Mouse (Mus musculus): ENCODE measurements at regions not wholly inside any gene's neighbourhood (a gene's known extent, or its start where the extent isn't known, plus 50 kb on each side); places are given as distances from the start of the nearest gene placed in this dataset.
"Not testable (repeated sequence)": the region's sequence is repeated elsewhere in the genome, so short reads cannot be mapped to it uniquely, and the experiment has no call there.

DNA sequence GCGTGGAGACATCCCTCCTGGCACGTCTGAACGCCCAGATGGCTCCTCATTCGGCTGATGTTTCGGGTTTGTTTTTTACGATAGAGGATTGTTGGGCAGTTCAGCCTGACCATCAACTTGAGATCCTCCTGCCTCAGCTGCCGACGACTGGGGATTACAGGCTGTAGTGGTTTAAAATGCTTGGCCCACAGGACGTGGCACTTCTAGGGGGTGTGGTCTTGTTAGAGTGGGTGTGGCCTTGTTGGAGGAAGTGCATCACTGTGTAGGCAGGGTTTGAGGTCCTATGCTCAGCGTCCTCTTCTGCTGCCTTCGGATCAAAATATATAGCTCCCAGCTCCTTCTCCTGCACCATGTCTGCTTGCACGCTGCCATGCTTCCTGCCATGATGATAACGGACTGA, 177.1 kb downstream of the Katnal1 start:
- H3K9me3 ChIP-seq: no peaks in the 10 kb centered on the region
- ATAC-seq (ENCODE audit: low FRiP score): no peak
- H3K27ac ChIP-seq: no peak overlapping the region
- no peaks in the 10 kb centered on the region for H3K36me3 ChIP-seq
- no peak overlapping the region for H3K9ac ChIP-seq
- WGBS: 97% methylated on average over 13 of the region's 13 CpGs
- 0 out of 2 replicates have a peak, but pooled peaks cover 4% of the 10 kb centered on the region for H3K4me1 ChIP-seq (replicated peaks)
- no peak overlapping the region for H3K4me3 ChIP-seq
- no peaks in the 10 kb centered on the region for H3K27me3 ChIP-seq
- H3K4me2 ChIP-seq: no peak overlapping the region

DNA sequence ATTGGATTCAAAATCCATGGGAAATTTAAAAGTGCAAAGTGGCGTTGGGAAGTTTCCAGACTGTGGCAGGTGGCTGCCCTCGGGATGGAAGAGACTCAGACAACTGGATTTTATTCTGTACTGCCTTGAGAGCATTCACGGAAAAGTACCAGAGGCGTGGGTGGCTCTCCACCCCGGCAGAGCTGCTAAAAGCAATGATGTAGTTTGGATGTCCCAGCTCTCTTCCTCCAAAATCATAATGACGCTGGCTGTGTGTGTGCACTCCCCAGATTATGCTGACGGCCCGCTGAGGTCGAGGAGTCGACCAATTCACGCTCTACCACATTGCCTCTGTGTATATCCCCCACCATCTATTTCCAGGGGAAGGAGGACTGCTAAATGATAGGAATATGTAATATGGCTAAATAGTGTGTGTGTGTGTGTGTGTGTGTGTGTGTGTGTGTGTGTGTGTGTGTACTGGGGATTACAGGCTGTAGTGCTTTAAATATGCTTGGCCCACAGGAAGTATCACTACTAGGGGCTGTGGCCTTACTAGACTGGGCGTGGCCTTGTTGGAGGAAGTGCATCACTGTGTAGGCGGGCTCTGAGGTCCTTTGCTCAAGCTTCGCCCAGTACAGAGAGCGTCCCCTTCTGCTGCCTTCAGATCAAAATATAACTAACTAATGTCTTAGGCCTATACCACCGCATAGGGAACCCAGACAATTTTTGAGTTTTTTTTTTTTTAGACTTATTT, 179.0 kb downstream of the Katnal1 start:
- Histone ChIP-seq H3K36me3 (no peaks in the 10 kb centered on the region), H3K4me3 (no peak overlapping the region), H3K9ac (no peak overlapping the region), H3K4me2 (no peak overlapping the region), H3K27ac (no peak overlapping the region), H3K27me3 (no peaks in the 10 kb centered on the region), H3K9me3 (no peaks in the 10 kb centered on the region), H3K4me1 (replicated peaks) (0 out of 2 replicates have a peak, but pooled peaks cover 4% of the 10 kb centered on the region)
- ATAC-seq (ENCODE audit: low FRiP score): no peak
- 93% methylated on average over 16 of the region's 16 CpGs for WGBS

GRCm38 (mm10) chr5:148747972-148748764, 181.0 kb downstream of the Katnal1 start:
- Histone ChIP-seq H3K4me3 (no peak overlapping the region), H3K4me2 (no peak overlapping the region), H3K9ac (no peak overlapping the region), H3K27ac (no peak overlapping the region), H3K36me3 (no peaks in the 10 kb centered on the region), H3K4me1 (replicated peaks) (no peaks in the 10 kb centered on the region), H3K27me3 (no peaks in the 10 kb centered on the region), H3K9me3 (no peaks in the 10 kb centered on the region)
- WGBS: 89% methylated on average over 21 of the region's 21 CpGs
- no peak for ATAC-seq (ENCODE audit: low FRiP score)

DNA sequence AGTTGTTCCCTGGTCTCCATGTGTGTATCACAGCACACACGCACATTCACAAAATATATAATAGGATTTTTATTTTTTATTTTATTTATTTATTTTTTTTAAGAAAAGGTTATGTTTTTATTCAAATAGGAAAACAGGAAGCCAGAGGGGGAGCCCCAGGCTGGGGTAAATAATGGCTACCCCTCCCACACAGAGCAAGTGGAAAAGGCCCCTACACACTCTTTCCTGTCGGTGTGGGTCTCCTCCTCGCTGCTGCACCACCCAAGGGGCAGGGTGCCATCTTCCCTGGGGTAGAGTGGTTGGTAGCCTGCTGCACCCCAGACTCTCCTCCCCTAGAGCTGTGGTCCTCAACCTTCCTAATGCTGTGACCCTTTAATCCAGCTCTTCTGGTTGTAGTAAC, 181.6 kb downstream of the Katnal1 start:
- H3K27me3 ChIP-seq: no peaks in the 10 kb centered on the region
- no peak for ATAC-seq (ENCODE audit: low FRiP score)
- H3K4me1 ChIP-seq (replicated peaks): no peaks in the 10 kb centered on the region
- no peak overlapping the region for H3K27ac ChIP-seq
- H3K36me3 ChIP-seq: no peaks in the 10 kb centered on the region
- no peak overlapping the region for H3K9ac ChIP-seq
- 0 out of 2 replicates have a peak, but pooled peaks cover under 1% of the 10 kb centered on the region for H3K9me3 ChIP-seq
- WGBS: 81% methylated on average over 3 of the region's 3 CpGs
- H3K4me2 ChIP-seq: no peak overlapping the region
- H3K4me3 ChIP-seq: no peak overlapping the region

- 80% methylated on average over 6 of the region's 6 CpGs for WGBS
- ATAC-seq (ENCODE audit: low FRiP score); H3K4me2 ChIP-seq; H3K4me3 ChIP-seq; H3K9ac ChIP-seq; H3K27ac ChIP-seq; H3K36me3 ChIP-seq; H3K9me3 ChIP-seq; H3K27me3 ChIP-seq; H3K4me1 ChIP-seq (replicated peaks): not testable (repeated sequence)
These were observed 182.4 kb downstream of the Katnal1 start for GRCm38 (mm10) chr5:148746726-148747125.

DNA sequence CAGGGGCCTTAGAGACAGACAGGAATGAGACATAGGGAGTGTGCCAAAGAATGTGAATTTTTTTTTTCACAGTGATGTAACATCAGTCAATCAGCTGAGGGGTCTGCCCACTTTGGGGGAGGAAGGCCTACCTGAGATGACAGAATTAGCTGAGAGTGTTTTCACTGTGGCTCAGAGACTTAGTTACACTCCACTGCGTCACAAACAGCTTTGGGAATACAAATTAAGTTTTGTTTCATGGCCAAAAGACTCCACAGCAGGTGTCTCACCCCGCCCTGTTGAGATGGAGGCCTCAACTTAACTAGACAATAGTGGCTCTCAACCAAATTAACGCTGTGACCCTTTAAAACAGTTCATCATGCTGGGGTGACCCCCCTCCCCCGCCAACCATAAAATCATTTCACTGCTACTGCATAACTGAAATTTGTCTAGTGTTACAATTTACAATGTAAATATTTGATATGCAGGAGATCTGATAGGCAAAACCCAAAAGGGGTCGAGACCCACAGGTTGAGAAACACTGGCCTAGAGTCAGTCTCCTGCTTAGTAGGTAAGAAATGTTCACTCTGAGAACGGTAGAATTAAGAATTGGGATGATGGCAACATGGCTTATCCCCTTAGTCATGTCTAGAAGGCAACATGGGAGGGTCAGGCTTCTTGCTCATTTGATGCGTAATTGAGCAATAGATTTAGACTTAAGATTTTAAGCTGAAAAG, 184.3 kb downstream of the Katnal1 start:
- 0 out of 2 replicates have a peak, but pooled peaks cover 8% of the 10 kb centered on the region for H3K4me1 ChIP-seq (replicated peaks)
- H3K4me2 ChIP-seq: no peak overlapping the region
- H3K27me3 ChIP-seq: no peaks in the 10 kb centered on the region
- peaks cover 6% of the 10 kb centered on the region; the same call in 1 of the 2 replicates for H3K9me3 ChIP-seq
- H3K9ac ChIP-seq: no peak overlapping the region
- ATAC-seq (ENCODE audit: low FRiP score): no peak
- H3K36me3 ChIP-seq: no peaks in the 10 kb centered on the region
- 72% methylated on average over 7 of the region's 7 CpGs for WGBS
- no peak overlapping the region for H3K4me3 ChIP-seq
- H3K27ac ChIP-seq: no peak overlapping the region

DNA sequence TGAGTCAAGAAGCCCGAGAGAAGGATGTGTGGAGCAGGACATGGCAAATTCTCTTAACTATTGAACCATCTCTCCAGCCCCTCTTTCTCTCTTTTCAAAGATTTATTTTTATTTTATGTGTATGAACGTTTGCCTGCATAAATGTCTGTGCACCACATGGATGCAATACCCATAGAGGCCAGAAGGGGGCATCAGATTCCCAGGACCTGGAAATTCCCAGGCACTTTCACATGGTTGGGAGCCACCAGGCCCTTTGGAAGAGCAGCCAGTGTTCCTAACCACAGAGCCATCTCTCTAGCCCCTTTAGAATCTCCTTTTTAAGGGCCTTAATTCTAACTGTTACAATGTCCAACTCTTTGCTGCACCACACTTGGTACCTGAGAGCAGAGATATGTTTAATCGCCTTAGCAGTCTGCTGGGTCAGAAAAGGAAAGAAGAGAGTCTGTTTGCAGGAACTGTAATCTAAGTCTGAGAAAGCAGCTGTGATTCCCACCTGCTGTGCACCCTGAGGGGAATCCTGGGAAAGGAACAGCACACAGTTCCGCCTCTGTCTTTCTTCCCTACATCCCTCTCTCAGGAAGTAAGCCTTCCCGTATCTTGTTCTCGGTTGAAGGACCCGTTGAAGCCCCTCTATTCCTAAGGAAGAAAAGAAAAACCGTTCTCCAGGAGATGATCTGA, 186.8 kb downstream of the Katnal1 start:
- H3K9me3 ChIP-seq: peaks cover 6% of the 10 kb centered on the region; the same call in 1 of the 2 replicates
- WGBS: 92% methylated on average over 8 of the region's 8 CpGs
- no peak for ATAC-seq (ENCODE audit: low FRiP score)
- H3K27ac ChIP-seq: no peak overlapping the region
- 0 out of 2 replicates have a peak, but pooled peaks cover 8% of the 10 kb centered on the region for H3K4me1 ChIP-seq (replicated peaks)
- no peaks in the 10 kb centered on the region for H3K36me3 ChIP-seq
- H3K4me3 ChIP-seq: no peak overlapping the region
- H3K27me3 ChIP-seq: no peaks in the 10 kb centered on the region
- H3K9ac ChIP-seq: no peak overlapping the region
- H3K4me2 ChIP-seq: no peak overlapping the region

DNA sequence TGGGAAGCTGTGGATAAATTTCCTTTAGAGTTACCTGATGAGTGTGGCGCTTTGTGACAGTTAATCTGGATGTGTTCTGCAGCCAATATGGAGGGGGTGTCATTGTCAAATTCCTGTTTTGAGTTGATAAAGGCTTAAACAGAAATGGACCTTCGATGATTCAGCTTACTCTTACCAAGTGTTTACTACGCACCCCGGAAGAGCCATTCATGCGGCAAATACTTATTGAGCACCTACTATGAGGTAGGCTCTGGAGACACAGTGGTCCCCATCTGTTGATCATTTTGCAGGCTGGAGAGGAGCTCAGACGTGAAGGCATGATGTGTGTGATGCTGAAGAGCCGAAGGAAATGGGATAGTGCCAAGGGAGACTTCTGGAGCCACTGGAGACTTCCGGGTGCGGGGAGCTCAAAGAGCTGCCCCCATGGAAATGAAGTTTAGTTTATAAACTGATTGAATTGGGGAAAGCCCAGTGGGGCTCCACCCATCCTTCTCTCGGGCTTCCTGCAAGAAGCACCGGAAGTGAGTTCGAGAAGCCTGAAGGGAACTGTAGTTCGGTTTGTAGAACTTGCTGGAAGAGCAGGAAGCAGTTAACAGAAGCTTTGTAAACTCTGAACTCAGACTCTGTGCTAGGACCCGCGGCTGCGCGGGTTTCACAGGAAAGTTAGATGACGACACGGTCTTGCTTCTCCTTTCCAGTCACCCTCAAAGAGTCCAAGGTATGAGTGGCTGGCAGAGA, 187.7 kb downstream of the Katnal1 start:
- Histone ChIP-seq H3K4me1 (replicated peaks) (0 out of 2 replicates have a peak, but pooled peaks cover 8% of the 10 kb centered on the region), H3K36me3 (no peaks in the 10 kb centered on the region), H3K27me3 (no peaks in the 10 kb centered on the region), H3K4me3 (no peak overlapping the region), H3K4me2 (no peak overlapping the region), H3K9ac (no peak overlapping the region), H3K27ac (no peak overlapping the region), H3K9me3 (peaks cover 6% of the 10 kb centered on the region; the same call in 1 of the 2 replicates)
- whole genome bisulfite sequencing: 86% methylated on average over 19 of the region's 19 CpGs
- ATAC-seq (ENCODE audit: low FRiP score): no peak

DNA sequence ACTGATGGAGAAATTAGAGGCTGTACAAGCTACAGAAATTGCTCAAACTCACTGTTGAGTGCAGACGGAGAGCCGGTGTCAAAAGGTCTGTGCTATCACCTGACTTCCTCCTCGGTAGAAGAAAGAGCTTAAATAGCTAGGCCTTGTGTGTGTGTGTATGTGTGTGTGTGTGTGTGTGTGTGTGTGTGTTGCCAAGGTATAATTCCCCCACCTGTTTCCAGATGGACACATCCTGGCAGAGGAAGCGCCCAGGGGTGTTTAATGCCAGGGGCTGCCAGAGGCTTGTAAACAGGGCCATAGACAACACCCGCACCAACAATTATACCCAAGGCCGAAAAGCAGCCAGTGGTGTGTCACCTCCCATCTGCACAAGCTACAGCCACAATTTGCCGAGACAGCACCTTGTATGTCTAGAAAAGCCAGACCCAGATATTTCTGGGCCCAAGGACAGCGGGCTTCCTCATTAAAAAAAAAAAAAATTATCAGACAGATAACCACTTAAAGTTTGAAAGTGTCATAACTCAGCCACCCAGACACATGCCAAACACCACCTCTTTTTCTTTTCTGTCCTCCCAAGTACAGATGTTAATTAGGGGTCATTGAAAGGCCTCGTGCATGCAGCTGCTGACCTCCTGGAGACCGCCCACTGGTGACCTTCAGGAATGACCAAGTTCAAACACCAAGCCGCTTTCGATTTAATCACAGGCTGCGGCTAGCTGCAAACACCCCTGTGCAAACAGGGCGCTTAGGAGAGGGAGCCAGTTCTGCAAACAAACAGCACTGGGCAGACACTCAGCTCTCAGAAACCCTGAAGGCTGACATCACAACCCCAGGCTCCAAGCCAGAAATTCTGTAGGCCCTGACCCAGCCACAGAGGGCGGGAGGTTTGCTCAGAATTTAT, 188.0 kb upstream of the Ubl3 start:
- no peaks in the 10 kb centered on the region for H3K27me3 ChIP-seq
- peaks cover 6% of the 10 kb centered on the region; the same call in 1 of the 2 replicates for H3K9me3 ChIP-seq
- no peaks in the 10 kb centered on the region for H3K36me3 ChIP-seq
- no peak overlapping the region for H3K9ac ChIP-seq
- no peak overlapping the region for H3K4me2 ChIP-seq
- H3K4me3 ChIP-seq: no peak overlapping the region
- H3K4me1 ChIP-seq (replicated peaks): 0 out of 2 replicates have a peak, but pooled peaks cover 8% of the 10 kb centered on the region
- 71% methylated on average over 15 of the region's 15 CpGs for WGBS
- no peak for ATAC-seq (ENCODE audit: low FRiP score)
- H3K27ac ChIP-seq: no peak overlapping the region

- Histone ChIP-seq H3K36me3 (no peaks in the 10 kb centered on the region), H3K4me1 (replicated peaks) (0 out of 2 replicates have a peak, but pooled peaks cover 8% of the 10 kb centered on the region), H3K27me3 (no peaks in the 10 kb centered on the region), H3K4me3 (no peak overlapping the region), H3K27ac (no peak overlapping the region), H3K9me3 (peaks cover 6% of the 10 kb centered on the region; the same call in 1 of the 2 replicates), H3K4me2 (no peak overlapping the region), H3K9ac (no peak overlapping the region)
- no peak for ATAC-seq (ENCODE audit: low FRiP score)
- 85% methylated on average over 2 of the region's 2 CpGs for WGBS
These were observed 187.1 kb upstream of the Ubl3 start for GRCm38 (mm10) chr5:148739672-148740071.

All from hindbrain, embryonic 13.5 days (tissue).